Mouse (Mus musculus) bone marrow macrophage, adult 2 months (primary cell): ENCODE measurements around the gene Simc1.

Experiments
- CTCF ChIP-seq: IDR thresholded peaks from 2 replicates; pipeline ENCODE4 v1.5.1; 2012; ENCODE audit warnings: low read depth, mild to moderate bottlenecking, low read length, moderate library complexity
- POLR2A ChIP-seq: IDR thresholded peaks from 2 replicates; pipeline ENCODE4 v1.6.1; 2012; ENCODE audit warnings: mild to moderate bottlenecking, low read depth, low read length, borderline replicate concordance

DNA sequence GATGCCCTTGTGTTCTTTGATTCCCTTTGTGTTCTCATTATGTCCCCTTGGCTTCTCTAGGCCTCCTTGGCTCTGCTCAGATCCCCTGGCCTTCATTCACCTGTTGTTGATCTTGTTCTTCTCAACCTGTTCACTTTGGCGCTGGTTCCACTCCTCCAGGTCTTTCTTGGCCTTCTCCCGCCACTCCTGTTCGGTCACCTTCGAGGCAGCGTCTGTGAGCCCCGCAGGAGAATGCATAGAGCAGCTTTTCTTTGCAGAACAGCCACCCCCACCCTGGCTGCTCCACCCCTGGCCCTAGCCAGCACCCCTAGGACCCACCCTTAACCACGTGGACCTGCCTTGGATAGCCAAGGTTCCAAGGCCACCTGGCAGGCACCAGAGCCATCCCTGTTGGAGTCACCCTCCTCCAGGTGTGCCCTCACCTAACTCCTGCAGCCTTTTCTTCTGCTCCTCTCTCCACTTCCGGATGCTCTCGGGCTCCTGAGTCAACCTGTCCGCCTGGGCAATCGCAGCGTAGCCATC is 95.1 kb downstream of the Simc1 start:
- no peak for TF ChIP-seq POLR2A
- no peak for TF ChIP-seq CTCF
